Mouse (Mus musculus): ENCODE data around the gene Wdr83. TPM values are rescaled to one million over a fixed set of nuclear protein-coding genes. Genes with fewer than 3 reads are reported as not detected.
A peak's percentile ranks its signal among the peaks of the same experiment; 100 is the strongest.
"Not testable (repeated sequence)": the region's sequence is repeated elsewhere in the genome, so short reads cannot be mapped to it uniquely, and the experiment has no call there.

Wdr83 gene
- polyA plus RNA-seq (2014; fragmentation: Nextera tagmentation; extraction: Ambion mirVana), result 41.2 and 43.9 TPM in 2 replicates

GRCm38 (mm10) chr8:85081216-85081555 is at the start of gene Wdr83:
Gene Wdr83, minus strand, starts transcription at chr8:85081306.
- H3K4me2 ChIP-seq (replicated peaks), result peak within 1 kb of the TSS; percentile 62
- ATAC-seq (ENCODE audit: low FRiP score) (0 out of 2 replicates have a peak, but pooled peaks have one; percentile 14), DNase-seq (ENCODE audit: low spot score) (no peak)
- no peaks in the 10 kb centered on the region for H3K9me3 ChIP-seq (ENCODE audit: control insufficient read depth, low read length)
- 1% methylated on average over 9 of the region's 9 CpGs for WGBS
- no peak within 1 kb of the TSS; the same call in 1 of the 2 replicates for H3K27ac ChIP-seq
- peaks cover 12% of the 10 kb centered on the region for H3K4me1 ChIP-seq (replicated peaks; ENCODE audit: control insufficient read depth, insufficient read depth, low read length)
- no peaks in the 10 kb centered on the region for H3K27me3 ChIP-seq (ENCODE audit: control insufficient read depth, insufficient read depth, low read length)
- peak within 1 kb of the TSS; percentile 78 for H3K4me3 ChIP-seq (replicated peaks; ENCODE audit: low read length)
- H3K36me3 ChIP-seq (replicated peaks; ENCODE audit: control insufficient read depth, insufficient read depth), result peaks cover 22% of the 10 kb centered on the region
- peak within 1 kb of the TSS; percentile 87 for H3K9ac ChIP-seq

DNA sequence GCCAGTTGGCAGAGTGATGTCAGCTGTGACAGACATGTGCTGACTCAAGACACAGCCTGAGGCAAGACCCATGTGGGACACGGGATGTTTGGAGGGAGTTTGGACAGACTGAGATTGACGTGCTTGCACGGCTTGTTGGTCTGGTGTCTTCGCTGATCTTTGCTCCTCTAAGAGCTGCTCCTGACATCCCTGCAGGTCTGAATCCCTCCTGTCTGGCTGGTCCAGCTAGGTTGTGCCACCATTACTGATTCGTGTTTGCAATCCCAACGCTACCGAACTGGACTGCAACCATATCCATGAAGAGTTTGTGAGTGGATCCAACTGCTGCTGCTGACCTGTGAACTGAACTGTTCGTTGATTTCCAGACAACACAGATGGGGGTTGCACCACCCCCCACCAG is 42.6 kb upstream of the Wdr83 start:
- Histone ChIP-seq H3K36me3 (replicated peaks; ENCODE audit: control insufficient read depth, insufficient read depth) (no peaks in the 10 kb centered on the region), H3K4me1 (replicated peaks; ENCODE audit: control insufficient read depth, insufficient read depth, low read length) (0 out of 2 replicates have a peak, but pooled peaks cover 3% of the 10 kb centered on the region), H3K27ac (no peak overlapping the region), H3K9ac (no peak overlapping the region), H3K4me2 (replicated peaks) (no peak overlapping the region), H3K27me3 (ENCODE audit: control insufficient read depth, insufficient read depth, low read length) (no peaks in the 10 kb centered on the region), H3K9me3 (ENCODE audit: control insufficient read depth, low read length) (no peaks in the 10 kb centered on the region), H3K4me3 (replicated peaks; ENCODE audit: low read length) (no peak overlapping the region)
- peak; percentile 19 for DNase-seq (ENCODE audit: low spot score)
- ATAC-seq (ENCODE audit: low FRiP score), result no peak
- 94% methylated on average over 8 of the region's 8 CpGs for WGBS

DNA sequence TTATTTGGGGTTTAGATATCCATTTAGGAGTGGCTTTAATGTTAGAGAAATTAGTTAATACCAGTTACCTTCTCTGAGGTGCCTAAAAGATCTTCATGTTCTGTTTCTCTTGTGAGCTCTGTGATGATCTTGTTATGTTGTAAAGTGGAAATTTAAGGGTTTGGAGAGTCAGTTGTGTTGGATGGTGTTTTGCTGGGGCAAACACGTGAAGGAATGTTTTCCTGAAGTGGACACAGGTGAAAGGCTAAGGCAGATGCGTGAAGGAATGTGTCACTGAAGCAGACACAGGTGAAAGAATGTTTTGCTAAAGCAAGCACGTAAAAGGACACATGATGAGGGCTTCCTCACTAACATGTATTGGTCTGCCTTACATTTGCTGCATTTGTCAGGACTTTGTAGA is 41.9 kb upstream of the Wdr83 start, which contains the start of gene Zfp791:
Gene Zfp791, minus strand, starts transcription at position 101 of the 400 bp plus-strand sequence.
- no peaks in the 10 kb centered on the region for H3K27me3 ChIP-seq (ENCODE audit: control insufficient read depth, insufficient read depth, low read length)
- H3K9me3 ChIP-seq (ENCODE audit: control insufficient read depth, low read length), result no peaks in the 10 kb centered on the region
- H3K9ac ChIP-seq, result no peak within 1 kb of the TSS
- no peak within 1 kb of the TSS for H3K4me2 ChIP-seq (replicated peaks)
- no peak within 1 kb of the TSS for H3K4me3 ChIP-seq (replicated peaks; ENCODE audit: low read length)
- H3K27ac ChIP-seq, result no peak within 1 kb of the TSS
- H3K36me3 ChIP-seq (replicated peaks; ENCODE audit: control insufficient read depth, insufficient read depth), result no peaks in the 10 kb centered on the region
- H3K4me1 ChIP-seq (replicated peaks; ENCODE audit: control insufficient read depth, insufficient read depth, low read length), result 0 out of 2 replicates have a peak, but pooled peaks cover 3% of the 10 kb centered on the region
- ATAC-seq (ENCODE audit: low FRiP score), result no peak
- WGBS, result 76% methylated on average over 3 of the region's 3 CpGs
- no peak for DNase-seq (ENCODE audit: low spot score)

DNA sequence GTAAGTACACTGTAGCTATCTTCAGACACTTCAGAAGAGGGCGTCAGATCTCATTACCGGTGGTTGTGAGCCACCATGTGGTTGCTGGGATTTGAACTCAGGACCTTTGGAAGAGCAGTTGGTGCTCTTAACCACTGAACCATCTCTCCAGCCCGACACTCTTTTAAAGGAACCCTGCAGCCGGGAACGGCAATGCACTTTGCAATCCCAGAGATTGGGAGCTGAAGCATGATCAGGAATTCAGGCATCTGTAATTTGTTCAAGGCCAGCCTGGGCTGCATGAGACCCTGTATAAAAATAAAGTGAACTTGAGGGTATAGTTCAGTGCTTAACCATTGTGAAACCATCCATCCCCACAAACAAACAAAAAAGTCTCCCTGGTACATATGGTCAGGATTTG is 39.1 kb upstream of the Wdr83 start:
- H3K4me1 ChIP-seq (replicated peaks; ENCODE audit: control insufficient read depth, insufficient read depth, low read length); H3K27me3 ChIP-seq (ENCODE audit: control insufficient read depth, insufficient read depth, low read length); ATAC-seq (ENCODE audit: low FRiP score); H3K4me2 ChIP-seq (replicated peaks); H3K9ac ChIP-seq; H3K36me3 ChIP-seq (replicated peaks; ENCODE audit: control insufficient read depth, insufficient read depth); H3K9me3 ChIP-seq (ENCODE audit: control insufficient read depth, low read length); DNase-seq (ENCODE audit: low spot score); H3K27ac ChIP-seq; H3K4me3 ChIP-seq (replicated peaks; ENCODE audit: low read length): not testable (repeated sequence)
- WGBS, result 83% methylated on average over 5 of the region's 5 CpGs

DNA sequence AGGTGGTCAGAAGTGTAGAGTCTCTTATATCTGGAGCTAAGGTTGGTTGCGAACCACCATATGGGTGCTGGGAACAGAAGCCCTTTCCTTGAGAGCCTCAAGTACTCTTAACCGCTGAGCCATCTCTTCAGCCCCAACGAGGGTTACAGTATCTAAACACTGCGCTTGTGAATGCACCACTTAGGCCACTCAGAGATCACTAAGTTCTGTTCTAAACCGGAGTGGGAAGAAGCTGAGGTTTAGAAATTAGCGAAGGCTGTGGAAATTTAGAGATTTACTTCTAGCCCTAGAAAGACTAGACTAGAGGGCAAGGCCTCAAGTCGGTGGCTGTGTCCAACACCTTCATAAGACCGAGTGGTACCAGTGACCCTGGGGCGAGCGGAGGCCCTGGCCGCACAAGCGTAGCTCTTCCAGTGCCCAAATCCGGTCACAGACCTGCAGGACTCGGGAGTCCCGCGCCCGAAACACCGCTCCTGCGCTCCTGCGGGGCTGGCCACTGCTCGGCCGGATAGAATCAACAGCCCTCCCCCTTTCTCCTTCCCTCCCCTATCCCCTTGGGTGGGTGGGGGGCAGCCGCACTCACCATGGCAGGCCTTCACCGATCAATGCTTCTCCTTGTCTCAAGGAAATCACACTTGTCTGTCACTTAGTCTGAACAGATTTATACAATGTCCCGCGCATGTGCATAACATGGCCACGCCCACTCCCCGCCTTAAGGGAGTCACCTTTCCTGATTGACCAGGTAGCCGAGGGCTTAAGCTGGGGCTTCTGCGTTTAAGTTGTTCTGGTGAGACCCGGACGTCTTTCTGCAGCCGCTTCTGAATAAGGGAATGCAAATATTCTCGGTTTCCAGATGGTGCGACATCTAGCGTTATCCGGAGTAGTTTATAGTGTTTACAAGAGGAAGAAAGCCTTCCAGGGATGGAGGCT is 38.2 kb upstream of the Wdr83 start:
- Histone ChIP-seq H3K4me1 (replicated peaks; ENCODE audit: control insufficient read depth, insufficient read depth, low read length) (0 out of 2 replicates have a peak, but pooled peaks cover 3% of the 10 kb centered on the region), H3K9ac (peak overlapping the region; percentile 76), H3K4me2 (replicated peaks) (peak overlapping the region; percentile 70), H3K27me3 (ENCODE audit: control insufficient read depth, insufficient read depth, low read length) (no peaks in the 10 kb centered on the region), H3K4me3 (replicated peaks; ENCODE audit: low read length) (peak overlapping the region; percentile 57), H3K9me3 (ENCODE audit: control insufficient read depth, low read length) (no peaks in the 10 kb centered on the region), H3K36me3 (replicated peaks; ENCODE audit: control insufficient read depth, insufficient read depth) (no peaks in the 10 kb centered on the region), H3K27ac (peak overlapping the region; percentile 48)
- DNase-seq (ENCODE audit: low spot score) (peak; percentile 84), ATAC-seq (ENCODE audit: low FRiP score) (peak; percentile 86)
- WGBS, result 8% methylated on average over 37 of the region's 37 CpGs

GRCm38 (mm10) chr8:85116984-85117383 is 35.9 kb upstream of the Wdr83 start:
- H3K4me3 ChIP-seq (replicated peaks; ENCODE audit: low read length), result no peak overlapping the region
- WGBS, result 95% methylated on average over 7 of the region's 7 CpGs
- no peak overlapping the region for H3K4me2 ChIP-seq (replicated peaks)
- H3K27ac ChIP-seq, result no peak overlapping the region
- 0 out of 2 replicates have a peak, but pooled peaks cover 3% of the 10 kb centered on the region for H3K4me1 ChIP-seq (replicated peaks; ENCODE audit: control insufficient read depth, insufficient read depth, low read length)
- H3K9ac ChIP-seq, result no peak overlapping the region
- no peaks in the 10 kb centered on the region; the same call in 1 of the 2 replicates for H3K36me3 ChIP-seq (replicated peaks; ENCODE audit: control insufficient read depth, insufficient read depth)
- ATAC-seq (ENCODE audit: low FRiP score) (no peak), DNase-seq (ENCODE audit: low spot score) (no peak)
- H3K9me3 ChIP-seq (ENCODE audit: control insufficient read depth, low read length), result no peaks in the 10 kb centered on the region
- no peaks in the 10 kb centered on the region for H3K27me3 ChIP-seq (ENCODE audit: control insufficient read depth, insufficient read depth, low read length)

DNA sequence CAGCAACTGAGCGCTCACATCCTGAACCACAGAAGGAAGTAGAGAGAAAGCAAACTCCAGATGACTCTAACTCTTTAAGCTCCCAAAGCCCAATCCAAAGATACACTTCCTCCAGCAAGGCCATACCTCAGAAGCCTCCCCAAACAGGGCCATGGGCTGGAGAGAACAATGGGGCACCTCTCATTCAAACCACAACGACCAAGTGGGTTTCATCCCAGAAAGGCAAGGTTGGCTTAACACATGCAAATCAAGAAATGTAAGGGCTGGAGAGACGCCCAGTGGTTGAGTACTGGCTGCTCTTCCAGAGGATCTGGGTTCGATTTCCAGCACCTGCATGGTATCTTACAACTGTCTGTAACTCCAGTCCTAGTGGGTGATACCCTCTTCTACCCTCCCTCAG is 34.4 kb upstream of the Wdr83 start:
- H3K9me3 ChIP-seq (ENCODE audit: control insufficient read depth, low read length), result no peaks in the 10 kb centered on the region
- H3K36me3 ChIP-seq (replicated peaks; ENCODE audit: control insufficient read depth, insufficient read depth), result peaks cover 15% of the 10 kb centered on the region
- H3K4me2 ChIP-seq (replicated peaks), result no peak overlapping the region
- H3K27ac ChIP-seq, result no peak overlapping the region
- H3K9ac ChIP-seq, result no peak overlapping the region
- no peak overlapping the region for H3K4me3 ChIP-seq (replicated peaks; ENCODE audit: low read length)
- H3K27me3 ChIP-seq (ENCODE audit: control insufficient read depth, insufficient read depth, low read length), result no peaks in the 10 kb centered on the region
- WGBS, result 75% methylated on average over 4 of the region's 4 CpGs
- H3K4me1 ChIP-seq (replicated peaks; ENCODE audit: control insufficient read depth, insufficient read depth, low read length), result 0 out of 2 replicates have a peak, but pooled peaks cover 3% of the 10 kb centered on the region
- ATAC-seq (ENCODE audit: low FRiP score) (no peak), DNase-seq (ENCODE audit: low spot score) (no peak)

DNA sequence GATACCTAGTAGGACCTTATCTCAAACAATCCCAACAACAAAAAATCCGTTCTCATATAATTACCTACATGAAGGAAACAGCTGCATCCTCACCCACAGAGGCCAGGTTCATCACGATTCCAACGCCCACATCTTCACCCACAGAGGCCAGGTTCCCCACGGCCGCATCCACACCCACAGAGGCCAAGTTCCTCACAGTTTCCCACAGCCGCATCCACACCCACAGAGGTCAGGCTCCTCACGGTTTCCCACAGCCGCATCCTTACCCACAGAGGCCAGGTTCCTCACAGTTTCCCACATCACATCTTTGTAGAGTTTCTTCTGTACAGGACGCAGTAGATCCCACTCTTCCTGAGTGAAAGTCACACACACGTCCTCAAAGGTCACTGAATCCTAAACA is 32.1 kb upstream of the Wdr83 start:
- Histone ChIP-seq H3K4me2 (replicated peaks) (no peak overlapping the region), H3K36me3 (replicated peaks; ENCODE audit: control insufficient read depth, insufficient read depth) (peaks cover 30% of the 10 kb centered on the region), H3K27me3 (ENCODE audit: control insufficient read depth, insufficient read depth, low read length) (no peaks in the 10 kb centered on the region), H3K9ac (no peak overlapping the region), H3K4me1 (replicated peaks; ENCODE audit: control insufficient read depth, insufficient read depth, low read length) (no peaks in the 10 kb centered on the region), H3K9me3 (ENCODE audit: control insufficient read depth, low read length) (no peaks in the 10 kb centered on the region), H3K4me3 (replicated peaks; ENCODE audit: low read length) (no peak overlapping the region), H3K27ac (no peak overlapping the region)
- WGBS, result 96% methylated on average over 10 of the region's 10 CpGs
- DNase-seq (ENCODE audit: low spot score), result no peak
- ATAC-seq (ENCODE audit: low FRiP score), result no peak

DNA sequence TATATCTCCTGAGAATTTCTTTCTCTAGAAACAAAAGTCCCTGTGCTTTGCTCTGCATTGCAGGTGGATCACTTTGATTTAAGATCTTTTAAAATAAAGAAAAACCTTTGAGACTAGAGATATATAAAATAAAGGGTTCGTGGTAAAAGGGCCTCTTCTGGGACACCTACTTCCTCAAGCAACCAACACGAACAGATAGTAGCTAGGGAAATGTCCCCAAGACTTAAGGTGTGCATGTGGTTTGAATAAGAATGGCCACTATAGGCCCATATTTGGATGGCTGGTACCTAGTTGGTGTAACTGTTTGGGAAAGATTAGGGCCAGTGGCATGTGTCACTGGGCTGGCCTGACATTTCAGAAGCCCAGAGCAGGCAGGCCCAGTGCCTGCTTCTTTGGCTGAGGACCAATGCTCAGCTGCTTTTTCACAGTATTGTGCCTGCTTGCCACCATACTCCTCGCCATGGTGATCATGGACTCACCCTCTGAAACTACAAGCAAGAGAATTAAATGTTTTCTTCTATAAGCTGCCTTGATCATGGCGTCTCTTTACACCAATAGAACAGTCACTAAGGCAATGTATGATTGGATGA is 19.1 kb upstream of the Wdr83 start:
- WGBS, result 93% methylated on average over 4 of the region's 4 CpGs

More for the DNA sequence above, 19.1 kb upstream of the Wdr83 start:
- Histone ChIP-seq H3K36me3 (replicated peaks; ENCODE audit: control insufficient read depth, insufficient read depth) (peaks cover 38% of the 10 kb centered on the region), H3K9me3 (ENCODE audit: control insufficient read depth, low read length) (no peaks in the 10 kb centered on the region), H3K4me1 (replicated peaks; ENCODE audit: control insufficient read depth, insufficient read depth, low read length) (no peaks in the 10 kb centered on the region), H3K27ac (no peak overlapping the region), H3K4me2 (replicated peaks) (no peak overlapping the region), H3K27me3 (ENCODE audit: control insufficient read depth, insufficient read depth, low read length) (no peaks in the 10 kb centered on the region), H3K4me3 (replicated peaks; ENCODE audit: low read length) (no peak overlapping the region), H3K9ac (no peak overlapping the region)
- DNase-seq (ENCODE audit: low spot score) (no peak), ATAC-seq (ENCODE audit: low FRiP score) (no peak)
